In genomic region chr10:43630634-43631033, GRCm38 (mm10) we compare ENCODE assay signal across 15 mouse cellular contexts. TPM values are rescaled to one million over a fixed set of nuclear protein-coding genes. Genes with fewer than 3 reads are reported as not detected.
A peak's percentile ranks its signal among the peaks of the same experiment; 100 is the strongest.
DNase-seq lines count a peak whose midpoint lies in the region; ATAC-seq and TF ChIP-seq lines count a peak whose summit lies in the region.
"Had no signal": no experiment of that assay in that cellular context is flagged by ENCODE, and none has a peak within 500 bp of the region (broad histone marks: within the 10 kb centered on the region; RNA-seq: fewer than 3 reads in every experiment).

No protein-coding gene starts in this region.

- peak; percentile 82; the same call in 1 of the 2 replicates for ATAC-seq in stomach, embryonic 14.5 days (ENCODE audit: insufficient number of reproducible peaks, insufficient read depth, low FRiP score, low read depth)
- no peak for ATAC-seq in stomach, postnatal 0 days (ENCODE audit: low FRiP score, low TSS enrichment)
- ATAC-seq in common myeloid progenitor, adult 5-6 weeks (replicated peaks; ENCODE audit: low read depth, poor library complexity, severe bottlenecking): peak; percentile 83
- ATAC-seq in liver, embryonic 13.5 days (ENCODE audit: low read depth): peak; percentile 95
- no peak for ATAC-seq in hindbrain, embryonic 11.5 days (ENCODE audit: low FRiP score)
- ATAC-seq: intestine, postnatal 0 days; Patski had no signal

- DNase-seq in stomach, postnatal 0 days (ENCODE audit: low spot score): no peak
- DNase-seq in liver, embryonic 13.5 days: peak; percentile 75
- no peak for DNase-seq in hindbrain, embryonic 11.5 days (ENCODE audit: low spot score)
- no peak for DNase-seq in cerebellum, adult 8-10 months
- DNase-seq in thymus, postnatal 36 days: no peak
- DNase-seq: cerebellum, adult 9-10 months; heart, adult 2 months; kidney, postnatal 10 days; right cerebral cortex, postnatal 14 days had no signal

- H3K9ac ChIP-seq in stomach, embryonic 14.5 days (replicated peaks; ENCODE audit: low read depth, low read length): no peak overlapping the region
- H3K9ac ChIP-seq in stomach, postnatal 0 days (ENCODE audit: low read length): no peak overlapping the region
- peak overlapping the region; percentile 66 for H3K9ac ChIP-seq in liver, embryonic 13.5 days
- H3K9ac ChIP-seq in hindbrain, embryonic 11.5 days (ENCODE audit: low read depth, low read length): no peak overlapping the region
- H3K9ac ChIP-seq: hindbrain, embryonic 15.5 days; limb, embryonic 15.5 days had no signal

- no peak overlapping the region for H3K4me2 ChIP-seq in stomach, embryonic 14.5 days (replicated peaks; ENCODE audit: low read depth, low read length)
- no peak overlapping the region for H3K4me2 ChIP-seq in stomach, postnatal 0 days (replicated peaks; ENCODE audit: low read depth)
- peak overlapping the region; percentile 55 for H3K4me2 ChIP-seq in liver, embryonic 13.5 days
- no peak overlapping the region for H3K4me2 ChIP-seq in hindbrain, embryonic 11.5 days (replicated peaks; ENCODE audit: low read depth, low read length)
- H3K4me2 ChIP-seq: hindbrain, embryonic 15.5 days; limb, embryonic 15.5 days had no signal

- H3K36me3 ChIP-seq in stomach, embryonic 14.5 days (ENCODE audit: control insufficient read depth, insufficient read depth, low read length): no peaks in the 10 kb centered on the region
- H3K36me3 ChIP-seq in stomach, postnatal 0 days (ENCODE audit: control insufficient read depth, insufficient read depth, low read length): no peaks in the 10 kb centered on the region
- H3K36me3 ChIP-seq in liver, embryonic 13.5 days: peaks cover 17% of the 10 kb centered on the region
- no peaks in the 10 kb centered on the region for H3K36me3 ChIP-seq in hindbrain, embryonic 11.5 days (ENCODE audit: control insufficient read depth, insufficient read depth, low read length)
- H3K36me3 ChIP-seq: hindbrain, embryonic 15.5 days; limb, embryonic 15.5 days had no signal

- H3K27ac ChIP-seq in stomach, embryonic 14.5 days (ENCODE audit: low read length): no peak overlapping the region
- no peak overlapping the region for H3K27ac ChIP-seq in stomach, postnatal 0 days (replicated peaks)
- peak overlapping the region; percentile 96 for H3K27ac ChIP-seq in liver, embryonic 13.5 days
- H3K27ac ChIP-seq in hindbrain, embryonic 11.5 days (ENCODE audit: low read depth, low read length): no peak overlapping the region
- H3K27ac ChIP-seq: heart, adult 2 months; hindbrain, embryonic 15.5 days; limb, embryonic 15.5 days had no signal

- WGBS in stomach, embryonic 14.5 days: 74% methylated on average over 4 of the region's 4 CpGs
- WGBS in stomach, postnatal 0 days: 67% methylated on average over 4 of the region's 4 CpGs
- WGBS in liver, embryonic 13.5 days (ENCODE audit: insufficient replicate concordance): 30% methylated on average over 4 of the region's 4 CpGs
- WGBS in hindbrain, embryonic 11.5 days: 83% methylated on average over 4 of the region's 4 CpGs

- H3K9me3 ChIP-seq in stomach, embryonic 14.5 days (ENCODE audit: control insufficient read depth, low read depth, low read length): no peaks in the 10 kb centered on the region
- H3K9me3 ChIP-seq in stomach, postnatal 0 days (ENCODE audit: control insufficient read depth, low read length): 0 out of 2 replicates have a peak, but pooled peaks cover 2% of the 10 kb centered on the region
- peaks cover 9% of the 10 kb centered on the region for H3K9me3 ChIP-seq in liver, embryonic 13.5 days (replicated peaks)
- no peaks in the 10 kb centered on the region for H3K9me3 ChIP-seq in hindbrain, embryonic 11.5 days (ENCODE audit: control insufficient read depth, low read length)
- H3K9me3 ChIP-seq: hindbrain, embryonic 15.5 days; limb, embryonic 15.5 days had no signal

- H3K27me3 ChIP-seq in stomach, embryonic 14.5 days (ENCODE audit: control insufficient read depth, insufficient read depth, low read length): no peaks in the 10 kb centered on the region
- no peaks in the 10 kb centered on the region for H3K27me3 ChIP-seq in stomach, postnatal 0 days (ENCODE audit: control insufficient read depth, insufficient read depth, low read length)
- no peaks in the 10 kb centered on the region for H3K27me3 ChIP-seq in liver, embryonic 13.5 days
- H3K27me3 ChIP-seq in hindbrain, embryonic 11.5 days (ENCODE audit: control insufficient read depth, insufficient read depth, low read length): no peaks in the 10 kb centered on the region
- H3K27me3 ChIP-seq: hindbrain, embryonic 15.5 days; limb, embryonic 15.5 days; Patski had no signal

- TF ChIP-seq EP300 in stomach, postnatal 0 days (optimal IDR thresholded peaks at IDR 0.05): no peak

- no peaks in the 10 kb centered on the region for H3K4me1 ChIP-seq in stomach, embryonic 14.5 days (ENCODE audit: control insufficient read depth, insufficient read depth, low read length)
- no peaks in the 10 kb centered on the region for H3K4me1 ChIP-seq in stomach, postnatal 0 days (replicated peaks; ENCODE audit: control insufficient read depth, insufficient read depth)
- H3K4me1 ChIP-seq in liver, embryonic 13.5 days (replicated peaks): peaks cover 81% of the 10 kb centered on the region
- H3K4me1 ChIP-seq in hindbrain, embryonic 11.5 days (replicated peaks; ENCODE audit: control insufficient read depth, insufficient read depth, low read length): no peaks in the 10 kb centered on the region

- H3K4me3 ChIP-seq in stomach, embryonic 14.5 days (ENCODE audit: low read depth, low read length): no peak overlapping the region
- H3K4me3 ChIP-seq in stomach, postnatal 0 days (ENCODE audit: low read depth, low read length): no peak overlapping the region
- 0 out of 2 replicates have a peak overlapping the region, but pooled peaks have one; percentile 2 for H3K4me3 ChIP-seq in liver, embryonic 13.5 days (replicated peaks)
- no peak overlapping the region for H3K4me3 ChIP-seq in hindbrain, embryonic 11.5 days (ENCODE audit: low read depth, low read length)
- H3K4me3 ChIP-seq: heart, adult 2 months; hindbrain, embryonic 15.5 days; limb, embryonic 15.5 days had no signal

- no peak for TF ChIP-seq CTCF in stomach, postnatal 0 days (IDR thresholded peaks at IDR 0.05; ENCODE audit: low read depth)

RNA-seq across cellular contexts. Expression of gene Cd24a, which starts 52.5 kb away (rescaled TPM):
- 351 and 380 TPM in 2 replicates for polyA plus RNA-seq in stomach, embryonic 14.5 days (2014; fragmentation: Nextera tagmentation; extraction: Ambion mirVana)
- 397 and 409 TPM in 2 replicates for polyA plus RNA-seq in stomach, postnatal 0 days (2015; fragmentation: Nextera tagmentation; extraction: Ambion mirVana)
- total RNA-seq in common myeloid progenitor, adult 5-6 weeks (2017): 451 and 477 TPM in 2 replicates
- polyA plus RNA-seq in liver, embryonic 13.5 days (2015; fragmentation: Nextera tagmentation; extraction: Ambion mirVana): 899 and 1,125 TPM in 2 replicates
- polyA plus RNA-seq in hindbrain, embryonic 11.5 days (2014; fragmentation: Nextera tagmentation; extraction: Ambion mirVana): 783 and 816 TPM in 2 replicates

Comparison
In these comparisons a context has a peak if more than half of its experiments do, and no peak if none do; other contexts are left out.
1. ATAC-seq: peak in stomach, embryonic 14.5 days (single experiment), common myeloid progenitor, adult 5-6 weeks (single experiment) and liver, embryonic 13.5 days (single experiment); none in stomach, postnatal 0 days (single experiment) and hindbrain, embryonic 11.5 days (single experiment).